Mouse (Mus musculus) stomach, embryonic 14.5 days (tissue): ENCODE data around the gene Ifnlr1. TPM values are rescaled to one million over a fixed set of nuclear protein-coding genes. Genes with fewer than 3 reads are reported as not detected.

Experiments
- ATAC-seq: fragments of 200-750 bp; cut with Nextera tagmentation; 2 replicates; pipeline ENCODE4 v1.8.0; 2017; ENCODE audit warnings: low read depth, moderate TSS enrichment; ENCODE audit not compliant: insufficient number of reproducible peaks, insufficient read depth, low FRiP score
- H3K27ac ChIP-seq: fragments of 300-500 bp; sonication (generic); 2 replicates; pipeline ENCODE4 v1.5.1; 2014; ENCODE audit warnings: mild to moderate bottlenecking, low read length, moderate library complexity, mixed read lengths
- H3K27me3 ChIP-seq: fragments of 300-500 bp; sonication (generic); 2 replicates; pipeline ENCODE4 v1.6.1; 2014; ENCODE audit warnings: low read length, control low read depth, mixed read lengths; ENCODE audit not compliant: control insufficient read depth, insufficient read depth
- H3K36me3 ChIP-seq: fragments of 300-500 bp; sonication (generic); 2 replicates; pipeline ENCODE4 v1.6.1; 2014; ENCODE audit warnings: mild to moderate bottlenecking, control low read depth, low read length, moderate library complexity, mixed read lengths; ENCODE audit not compliant: control insufficient read depth, insufficient read depth
- H3K4me1 ChIP-seq: fragments of 300-500 bp; sonication (generic); 2 replicates; pipeline ENCODE4 v1.6.1; 2014; ENCODE audit warnings: low read length, control low read depth, mixed read lengths; ENCODE audit not compliant: control insufficient read depth, insufficient read depth
- H3K4me2 ChIP-seq: fragments of 300-500 bp; sonication (generic); replicated peaks from 2 replicates; pipeline ENCODE4 v1.6.1; 2014; ENCODE audit warnings: low read depth, low read length, control low read depth
- H3K4me3 ChIP-seq: fragments of 300-500 bp; sonication (generic); 2 replicates; pipeline ENCODE4 v1.5.1; 2014; ENCODE audit warnings: low read depth, low read length, control low read depth
- H3K9ac ChIP-seq: fragments of 300-500 bp; sonication (generic); replicated peaks from 2 replicates; pipeline ENCODE4 v1.6.1; 2014; ENCODE audit warnings: low read depth, mild to moderate bottlenecking, control low read depth, low read length, moderate library complexity, mixed read lengths
- H3K9me3 ChIP-seq: fragments of 300-500 bp; sonication (generic); 2 replicates; pipeline ENCODE4 v1.6.1; 2016; ENCODE audit warnings: low read depth, low read length, control low read depth; ENCODE audit not compliant: control insufficient read depth
- WGBS: fragments of 180-500 bp; shearing (Covaris S2); extraction: QIAGEN DNeasy Blood & Tissue Kit; methylation state at CpG from one replicate; pipeline ENCODE4 v1.1.7; 2014; 5-methylcytosine and 5-hydroxymethylcytosine counted together
- polyA plus RNA-seq: library from polyadenylated mRNA; unstranded; fragments of >200 nt; fragmentation: Nextera tagmentation; extraction: Ambion mirVana; gene quantifications from 2 replicates; pipeline ENCODE4 v1.2.1, GENCODE M21; 2014

Ifnlr1 gene
- polyA plus RNA-seq, 1 experiment from 2014 or later, result 1.8 TPM

GRCm38 (mm10) chr4:135676476-135676875 lies 9.6 kb upstream of the Ifnlr1 start:
- 62% methylated on average over 5 of the region's 5 CpGs for WGBS
- Histone ChIP-seq H3K27me3 (no peaks in the 10 kb centered on the region), H3K9me3 (no peaks in the 10 kb centered on the region), H3K4me1 (no peaks in the 10 kb centered on the region), H3K27ac (no peak overlapping the region), H3K9ac (no peak overlapping the region), H3K4me3 (no peak overlapping the region), H3K4me2 (no peak overlapping the region), H3K36me3 (no peaks in the 10 kb centered on the region)
- ATAC-seq, result 0 out of 2 replicates have a peak, but pooled peaks have one; percentile 42

GRCm38 (mm10) chr4:135679316-135679715 lies 6.8 kb upstream of the Ifnlr1 start:
- Histone ChIP-seq H3K9ac (no peak overlapping the region), H3K9me3 (no peaks in the 10 kb centered on the region), H3K27ac (no peak overlapping the region), H3K4me2 (no peak overlapping the region), H3K36me3 (no peaks in the 10 kb centered on the region), H3K4me1 (no peaks in the 10 kb centered on the region), H3K27me3 (no peaks in the 10 kb centered on the region), H3K4me3 (no peak overlapping the region)
- WGBS, result 71% methylated on average over 4 of the region's 4 CpGs
- ATAC-seq, result no peak

- H3K27me3 ChIP-seq, result 0 out of 2 replicates have a peak, but pooled peaks cover under 1% of the 10 kb centered on the region
- no peak overlapping the region for H3K9ac ChIP-seq
- H3K36me3 ChIP-seq, result no peaks in the 10 kb centered on the region
- no peak overlapping the region for H3K27ac ChIP-seq
- no peaks in the 10 kb centered on the region for H3K9me3 ChIP-seq
- no peak for ATAC-seq
- no peak overlapping the region for H3K4me3 ChIP-seq
- WGBS, result 79% methylated on average over 5 of the region's 5 CpGs
- H3K4me1 ChIP-seq, result no peaks in the 10 kb centered on the region
- H3K4me2 ChIP-seq, result no peak overlapping the region
Observed at GRCm38 (mm10) chr4:135681789-135682188, 4.3 kb upstream of the Ifnlr1 start.

GRCm38 (mm10) chr4:135683553-135683952 lies 2.5 kb upstream of the Ifnlr1 start:
- WGBS, result 22% methylated on average over 4 of the region's 4 CpGs
- Histone ChIP-seq H3K4me3 (no peak overlapping the region), H3K27me3 (peaks cover 11% of the 10 kb centered on the region; the same call in 1 of the 2 replicates)

GRCm38 (mm10) chr4:135684731-135685130 lies 1.4 kb upstream of the Ifnlr1 start:
- Histone ChIP-seq H3K9me3 (no peaks in the 10 kb centered on the region), H3K27me3 (peaks cover 11% of the 10 kb centered on the region; the same call in 1 of the 2 replicates), H3K36me3 (no peaks in the 10 kb centered on the region), H3K4me3 (no peak overlapping the region), H3K4me2 (no peak overlapping the region), H3K9ac (no peak overlapping the region), H3K27ac (no peak overlapping the region), H3K4me1 (no peaks in the 10 kb centered on the region)
- 39% methylated on average over 3 of the region's 3 CpGs for WGBS
- ATAC-seq, result no peak

More at GRCm38 (mm10) chr4:135683553-135683952, 2.5 kb upstream of the Ifnlr1 start:
- H3K4me2 ChIP-seq, result no peak overlapping the region
- H3K27ac ChIP-seq, result no peak overlapping the region
- ATAC-seq, result no peak
- no peaks in the 10 kb centered on the region for H3K9me3 ChIP-seq
- H3K4me1 ChIP-seq, result no peaks in the 10 kb centered on the region
- H3K9ac ChIP-seq, result no peak overlapping the region
- no peaks in the 10 kb centered on the region for H3K36me3 ChIP-seq

GRCm38 (mm10) chr4:135686568-135686953 lies 474 bp downstream of the Ifnlr1 start:
- H3K27ac ChIP-seq, result no peak overlapping the region
- H3K27me3 ChIP-seq, result peaks cover 11% of the 10 kb centered on the region; the same call in 1 of the 2 replicates
- H3K36me3 ChIP-seq, result no peaks in the 10 kb centered on the region
- H3K4me2 ChIP-seq, result peak overlapping the region; percentile 91
- no peaks in the 10 kb centered on the region for H3K4me1 ChIP-seq
- 1% methylated on average over 21 of the region's 21 CpGs for WGBS
- H3K9ac ChIP-seq, result peak overlapping the region; percentile 60
- H3K4me3 ChIP-seq, result peak overlapping the region; percentile 61
- no peak for ATAC-seq
- no peaks in the 10 kb centered on the region for H3K9me3 ChIP-seq

- ATAC-seq, result no peak
- 88% methylated on average over 7 of the region's 7 CpGs for WGBS
Observed at GRCm38 (mm10) chr4:135689797-135690196, 3.7 kb downstream of the Ifnlr1 start.

GRCm38 (mm10) chr4:135690241-135690640 lies 4.2 kb downstream of the Ifnlr1 start:
- Histone ChIP-seq H3K9ac (no peak overlapping the region), H3K4me2 (no peak overlapping the region), H3K9me3 (no peaks in the 10 kb centered on the region), H3K27ac (no peak overlapping the region), H3K4me1 (no peaks in the 10 kb centered on the region), H3K4me3 (no peak overlapping the region), H3K36me3 (no peaks in the 10 kb centered on the region; the same call in 1 of the 2 replicates), H3K27me3 (peaks cover 11% of the 10 kb centered on the region; the same call in 1 of the 2 replicates)
- no peak for ATAC-seq
- 76% methylated on average over 11 of the region's 11 CpGs for WGBS

More at GRCm38 (mm10) chr4:135689797-135690196, 3.7 kb downstream of the Ifnlr1 start:
- no peak overlapping the region for H3K9ac ChIP-seq
- no peak overlapping the region for H3K27ac ChIP-seq
- H3K4me2 ChIP-seq, result no peak overlapping the region
- H3K36me3 ChIP-seq, result no peaks in the 10 kb centered on the region; the same call in 1 of the 2 replicates
- H3K4me1 ChIP-seq, result no peaks in the 10 kb centered on the region
- no peak overlapping the region for H3K4me3 ChIP-seq
- no peaks in the 10 kb centered on the region for H3K9me3 ChIP-seq
- H3K27me3 ChIP-seq, result peaks cover 11% of the 10 kb centered on the region; the same call in 1 of the 2 replicates

GRCm38 (mm10) chr4:135692916-135693315 lies 6.8 kb downstream of the Ifnlr1 start:
- no peaks in the 10 kb centered on the region for H3K9me3 ChIP-seq
- H3K4me2 ChIP-seq, result no peak overlapping the region
- no peak overlapping the region for H3K4me3 ChIP-seq
- no peak overlapping the region for H3K9ac ChIP-seq
- no peaks in the 10 kb centered on the region; the same call in 1 of the 2 replicates for H3K36me3 ChIP-seq
- no peak overlapping the region for H3K27ac ChIP-seq
- ATAC-seq, result no peak
- no peaks in the 10 kb centered on the region; the same call in 1 of the 2 replicates for H3K27me3 ChIP-seq
- 85% methylated on average over 4 of the region's 4 CpGs for WGBS
- no peaks in the 10 kb centered on the region for H3K4me1 ChIP-seq
